ENCODE assay signal across 18 mouse cellular contexts in genomic region chr19:4280425-4280824, GRCm38 (mm10). TPM values are rescaled to one million over a fixed set of nuclear protein-coding genes. Genes with fewer than 3 reads are reported as not detected.
DNase-seq lines count a peak whose midpoint lies in the region; TF ChIP-seq lines count a peak whose summit lies in the region.
"Had no signal": no experiment of that assay in that cellular context is flagged by ENCODE, and none has a peak within 500 bp of the region (broad histone marks: within the 10 kb centered on the region; RNA-seq: fewer than 3 reads in every experiment).

No protein-coding gene starts in this region.

- H3K4me1 ChIP-seq in CH12.LX (ENCODE audit: control insufficient read depth in 1 of 2, insufficient read depth in 2 of 2) = peaks cover 15 to 39% of the 10 kb centered on the region in 2 experiments
- H3K4me1 ChIP-seq in lung, adult 2 months (ENCODE audit: control insufficient read depth, insufficient read depth, low read length) = peaks cover 3% of the 10 kb centered on the region; the same call in 1 of the 2 replicates

- H3K4me3 ChIP-seq in gastrocnemius, adult 2 months = no peak overlapping the region
- peak overlapping the region in 1 of 3 experiments; percentile 27 for H3K4me3 ChIP-seq in CH12.LX (replicated peaks in 1 of 3; ENCODE audit: low read depth in 2 of 3, low read length in 2 of 3, poor library complexity in 1 of 3)
- no peak overlapping the region for H3K4me3 ChIP-seq in lung, adult 2 months (replicated peaks; ENCODE audit: extremely low read depth, low read depth, low read length)

- H3K27me3 ChIP-seq in CH12.LX (replicated peaks) = no peaks in the 10 kb centered on the region
- H3K27me3 ChIP-seq: Patski had no signal

- peaks cover 26 to 65% of the 10 kb centered on the region in 2 experiments for H3K36me3 ChIP-seq in CH12.LX (replicated peaks in 1 of 2; ENCODE audit: control insufficient read depth in 1 of 2, insufficient read depth in 1 of 2, low read length in 1 of 2)

- TF ChIP-seq EP300 in CH12.LX (IDR thresholded peaks at IDR 0.05; ENCODE audit: low read length) = no peak

- intact Hi-C loops in gastrocnemius, adult 2 months (cut with DNase I) = no loop called here

- H3K4me2 ChIP-seq in CH12.LX (ENCODE audit: insufficient read depth, low read depth, poor library complexity, severe bottlenecking) = peak overlapping the region; percentile 67

- peak; percentile 15 for DNase-seq in gastrocnemius, adult 2 months
- DNase-seq in gastrocnemius, postnatal 10 days = no peak
- peak; percentile 3 for DNase-seq in right cerebral cortex, postnatal 14 days
- no peak for DNase-seq in right cerebral cortex, postnatal 4 days
- DNase-seq in CH12.LX (ENCODE audit: extremely low read depth) = no peak
- DNase-seq in lung, adult 2 months = no peak
- DNase-seq: adrenal gland, adult 2 months; adrenal gland, adult 8-10 months; adrenal gland, postnatal 10 days; adrenal gland, postnatal 14 days; adrenal gland, postnatal 25 days; adrenal gland, postnatal 36 days; B cell, adult 2 months; cerebellum, adult 11 months; cerebellum, adult 11-12 months; cerebellum, adult 18-20 months; cerebellum, adult 2 months had no signal

- in situ Hi-C loops in CH12.LX (cut with MboI; ENCODE audit: low pct_ligation_motif_present, low pct_unique_long_range_greater_than_20kb, low sequenced_read_pairs) = no loop called here

- peaks cover 14% of the 10 kb centered on the region for H3K79me2 ChIP-seq in CH12.LX (replicated peaks; ENCODE audit: control insufficient read depth, extremely low read depth, insufficient read depth, poor library complexity, severe bottlenecking)

- peak overlapping the region; percentile 41; the same call in 1 of the 2 replicates for H3K9ac ChIP-seq in CH12.LX (ENCODE audit: insufficient read depth, low read depth)

- H3K9me3 ChIP-seq in CH12.LX (replicated peaks; ENCODE audit: low read length) = peaks cover 16% of the 10 kb centered on the region

- 96% methylated on average over 9 of the region's 9 CpGs for WGBS in lung, adult 2 months

- peak; percentile 29 for TF ChIP-seq POLR2A in CH12.LX (IDR thresholded peaks at IDR 0.05; ENCODE audit: low read depth, low read length)
- TF ChIP-seq POLR2A in lung, adult 2 months (IDR thresholded peaks at IDR 0.05; ENCODE audit: borderline replicate concordance, extremely low read depth, low read depth, low read length) = no peak

- TF ChIP-seq CTCF in gastrocnemius, adult 2 months (IDR thresholded peaks at IDR 0.05) = no peak
- TF ChIP-seq CTCF in CH12.LX (conservative IDR thresholded peaks at IDR 0.05 in 1 of 2, IDR thresholded peaks at IDR 0.05 in 1 of 2; ENCODE audit: low read depth in 2 of 2, low read length in 2 of 2) = peak in 1 of 2 experiments; percentile 26; a peak in 2 of 4 replicates
- TF ChIP-seq CTCF in lung, adult 2 months (IDR thresholded peaks at IDR 0.05; ENCODE audit: insufficient read depth, low read length) = no peak

- TF ChIP-seq RAD21 in CH12.LX (IDR thresholded peaks at IDR 0.05; ENCODE audit: low read depth, low read length) = no peak

- no peak overlapping the region for H3K27ac ChIP-seq in gastrocnemius, adult 2 months
- H3K27ac ChIP-seq in CH12.LX (ENCODE audit: insufficient read depth, low read depth) = peak overlapping the region; percentile 66

- dilution Hi-C loops in CH12.LX (cut with MboI; ENCODE audit: extremely low pct_ligation_motif_present, extremely low pct_unique_long_range_greater_than_20kb, low sequenced_read_pairs) = no loop called here

TF ChIP-seq in CH12.LX, 34 proteins besides CTCF, POLR2A, EP300 and RAD21:
- peak; percentile 11; the same call in 1 of the 2 replicates for TF ChIP-seq USF1 (IDR thresholded peaks at IDR 0.05; ENCODE audit: low read depth, low read length)
- no peak for TF ChIP-seq HCFC1 (IDR thresholded peaks at IDR 0.05; ENCODE audit: low read depth, low read length)
- peak; percentile 93 for TF ChIP-seq MAX (IDR thresholded peaks at IDR 0.05; ENCODE audit: low read length)
- TF ChIP-seq PAX5 (IDR thresholded peaks at IDR 0.05; ENCODE audit: low read length) = no peak
- TF ChIP-seq GABPA (IDR thresholded peaks at IDR 0.05; ENCODE audit: insufficient replicate concordance, low read depth, low read length) = no peak
- 0 out of 2 replicates have a peak, but pooled peaks have one; percentile 18 for TF ChIP-seq NRF1 (IDR thresholded peaks at IDR 0.05; ENCODE audit: low read depth, low read length)
- TF ChIP-seq JUND (conservative IDR thresholded peaks at IDR 0.05; ENCODE audit: low read depth, low read length) = no peak
- TF ChIP-seq KAT2A (IDR thresholded peaks at IDR 0.05; ENCODE audit: insufficient replicate concordance, low read length) = no peak
- TF ChIP-seq CHD2 (IDR thresholded peaks at IDR 0.05; ENCODE audit: low read length) = no peak
- TF ChIP-seq CHD1 (IDR thresholded peaks at IDR 0.05; ENCODE audit: low read depth, low read length) = no peak
- 0 out of 2 replicates have a peak, but pooled peaks have one; percentile 35 for TF ChIP-seq ZNF384 (IDR thresholded peaks at IDR 0.05; ENCODE audit: low read depth, low read length)
- TF ChIP-seq TCF12 (IDR thresholded peaks at IDR 0.05; ENCODE audit: low read depth, low read length) = 0 out of 2 replicates have a peak, but pooled peaks have one; percentile 7
- TF ChIP-seq E2F4 (IDR thresholded peaks at IDR 0.05; ENCODE audit: insufficient replicate concordance, low read depth, low read length) = no peak
- TF ChIP-seq USF2 (conservative IDR thresholded peaks at IDR 0.05; ENCODE audit: low read depth, low read length) = no peak
- 0 out of 2 replicates have a peak, but pooled peaks have one; percentile 2 for TF ChIP-seq BHLHE40 (IDR thresholded peaks at IDR 0.05; ENCODE audit: low read depth, low read length)
- no peak for TF ChIP-seq POLR2AphosphoS2 (IDR thresholded peaks at IDR 0.05; ENCODE audit: low read depth, low read length)
- no peak for TF ChIP-seq MEF2A (IDR thresholded peaks at IDR 0.05; ENCODE audit: borderline replicate concordance, low read depth, low read length)
- TF ChIP-seq MXI1 (IDR thresholded peaks at IDR 0.05; ENCODE audit: low read depth, low read length) = peak; percentile 86
- TF ChIP-seq MAZ (IDR thresholded peaks at IDR 0.05; ENCODE audit: low read depth, low read length) = no peak
- TF ChIP-seq JUN (IDR thresholded peaks at IDR 0.05; ENCODE audit: insufficient read depth, low read depth, low read length) = no peak
- no peak for TF ChIP-seq ZMIZ1 (IDR thresholded peaks at IDR 0.05; ENCODE audit: low read depth, low read length)
- TF ChIP-seq ELF1 (IDR thresholded peaks at IDR 0.05; ENCODE audit: low read depth, low read length) = no peak
- no peak for TF ChIP-seq RCOR1 (conservative IDR thresholded peaks at IDR 0.05; ENCODE audit: low read depth, low read length)
- no peak for TF ChIP-seq IRF4 (IDR thresholded peaks at IDR 0.05; ENCODE audit: low read depth, low read length)
- TF ChIP-seq MAFK (IDR thresholded peaks at IDR 0.05; ENCODE audit: insufficient replicate concordance, low read length) = no peak
- no peak for TF ChIP-seq ETS1 (conservative IDR thresholded peaks at IDR 0.05; ENCODE audit: low read depth, low read length)
- no peak for TF ChIP-seq UBTF (IDR thresholded peaks at IDR 0.05; ENCODE audit: low read depth, low read length)
- TF ChIP-seq ZC3H11A (IDR thresholded peaks at IDR 0.05; ENCODE audit: low read depth, low read length) = no peak
- TF ChIP-seq ZKSCAN1 (IDR thresholded peaks at IDR 0.05; ENCODE audit: borderline replicate concordance, low read depth, low read length) = no peak
- no peak for TF ChIP-seq SIN3A (IDR thresholded peaks at IDR 0.05; ENCODE audit: low read length)
- no peak for TF ChIP-seq TBP (conservative IDR thresholded peaks at IDR 0.05; ENCODE audit: low read depth, low read length)
- TF ChIP-seq MYC (IDR thresholded peaks at IDR 0.05; ENCODE audit: low read depth, low read length) = peak; percentile 99
- no peak for TF ChIP-seq SMC3 (IDR thresholded peaks at IDR 0.05; ENCODE audit: low read depth, low read length)
- no peak for TF ChIP-seq NELFE (IDR thresholded peaks at IDR 0.05; ENCODE audit: low read depth, low read length)

RNA-seq across cellular contexts. Expression of gene Ankrd13d, which starts 2.5 kb away (rescaled TPM):
- total RNA-seq in gastrocnemius, adult 2 months (2021) = under 1 TPM; 0.45 to 0.64 TPM
- total RNA-seq in gastrocnemius, postnatal 10 days (2021) = 1 to 10 TPM; 1.2 to 1.3 TPM
- total RNA-seq in CH12.LX (2012; rRNA removed) = 53.6 and 55.1 TPM in 2 replicates
- 3.8 and 5.6 TPM in 2 replicates for total RNA-seq in CH12.LX (2014; rRNA removed)
- polyA plus RNA-seq in CH12.LX (2012; ENCODE audit: insufficient read length, low read depth) = 13.2 and 17.3 TPM in 2 replicates
- 7.3 and 8.4 TPM in 2 replicates for polyA plus RNA-seq in lung, adult 2 months (2012; rRNA removed)

RNA-seq across cellular contexts. Expression of gene Ssh3, which starts 11.4 kb away (rescaled TPM):
- 1 to 10 TPM; 3.3 to 3.9 TPM for total RNA-seq in gastrocnemius, adult 2 months (2021)
- total RNA-seq in gastrocnemius, postnatal 10 days (2021) = 1 to 10 TPM; 4.9 to 6.3 TPM
- 30.0 and 33.4 TPM in 2 replicates for total RNA-seq in CH12.LX (2012; rRNA removed)
- total RNA-seq in CH12.LX (2014; rRNA removed) = 5.6 and 6.9 TPM in 2 replicates
- 12.3 and 13.2 TPM in 2 replicates for polyA plus RNA-seq in CH12.LX (2012; ENCODE audit: insufficient read length, low read depth)
- polyA plus RNA-seq in lung, adult 2 months (2012; rRNA removed) = 82.3 and 98.0 TPM in 2 replicates

RNA-seq across cellular contexts. Expression of gene Grk2, which starts 25.6 kb away (rescaled TPM):
- 10 to 100 TPM; 56.6 to 61.2 TPM for total RNA-seq in gastrocnemius, adult 2 months (2021)
- 10 to 100 TPM; 28.1 to 41.2 TPM for total RNA-seq in gastrocnemius, postnatal 10 days (2021)
- total RNA-seq in CH12.LX (2012; rRNA removed) (196 and 203 TPM in 2 replicates), CH12.LX (2014; rRNA removed) (118 and 119 TPM in 2 replicates)
- polyA plus RNA-seq in CH12.LX (2012; ENCODE audit: insufficient read length, low read depth) = 191 and 193 TPM in 2 replicates
- 110 and 120 TPM in 2 replicates for polyA plus RNA-seq in lung, adult 2 months (2012; rRNA removed)

RNA-seq across cellular contexts. Expression of gene Pold4, which starts 48.7 kb away (rescaled TPM):
- total RNA-seq in gastrocnemius, adult 2 months (2021) = 10 to 100 TPM; 13.6 to 16.4 TPM
- total RNA-seq in gastrocnemius, postnatal 10 days (2021) = 10 to 100 TPM; 26.1 to 31.9 TPM
- total RNA-seq in CH12.LX (2012; rRNA removed) = 35.0 and 53.4 TPM in 2 replicates
- 61.5 and 76.4 TPM in 2 replicates for total RNA-seq in CH12.LX (2014; rRNA removed)
- polyA plus RNA-seq in CH12.LX (2012; ENCODE audit: insufficient read length, low read depth) = 35.1 and 36.8 TPM in 2 replicates
- polyA plus RNA-seq in lung, adult 2 months (2012; rRNA removed) = 110 and 112 TPM in 2 replicates

Comparison
In these comparisons a context has a peak if more than half of its experiments do, and no peak if none do; other contexts are left out.
1. DNase-seq: peak in gastrocnemius, adult 2 months (single experiment) and right cerebral cortex, postnatal 14 days (single experiment); none in gastrocnemius, postnatal 10 days (single experiment), right cerebral cortex, postnatal 4 days (single experiment), CH12.LX (single experiment) and lung, adult 2 months (single experiment).